In genomic region chr17:17655829-17656176, GRCm38 (mm10) we compare ENCODE assay signal across 25 mouse cellular contexts. TPM values are rescaled to one million over a fixed set of nuclear protein-coding genes. Genes with fewer than 3 reads are reported as not detected.
DNase-seq lines count a peak whose midpoint lies in the region; ATAC-seq lines count a peak whose summit lies in the region.
"Had no signal": no experiment of that assay in that cellular context is flagged by ENCODE, and none has a peak within 500 bp of the region (broad histone marks: within the 10 kb centered on the region; RNA-seq: fewer than 3 reads in every experiment).

No protein-coding gene starts in this region.

- H3K4me1 ChIP-seq in heart, embryonic 13.5 days: peaks cover 9% of the 10 kb centered on the region; the same call in 1 of the 2 replicates
- peaks cover 13% of the 10 kb centered on the region; the same call in 1 of the 2 replicates for H3K4me1 ChIP-seq in midbrain, embryonic 12.5 days
- H3K4me1 ChIP-seq in midbrain, embryonic 11.5 days (ENCODE audit: control insufficient read depth, insufficient read depth, low read length): peaks cover 4% of the 10 kb centered on the region
- H3K4me1 ChIP-seq: embryonic facial prominence, embryonic 13.5 days; embryonic facial prominence, embryonic 15.5 days had no signal

- H3K27me3 ChIP-seq in heart, embryonic 13.5 days (replicated peaks): no peaks in the 10 kb centered on the region
- no peaks in the 10 kb centered on the region for H3K27me3 ChIP-seq in midbrain, embryonic 12.5 days
- no peaks in the 10 kb centered on the region for H3K27me3 ChIP-seq in midbrain, embryonic 11.5 days (ENCODE audit: control insufficient read depth, insufficient read depth, low read length)
- H3K27me3 ChIP-seq: embryonic facial prominence, embryonic 13.5 days; embryonic facial prominence, embryonic 15.5 days had no signal

- no peak for ATAC-seq in heart, embryonic 13.5 days (ENCODE audit: extremely low read depth, insufficient number of reproducible peaks, low FRiP score, low TSS enrichment)
- ATAC-seq in midbrain, embryonic 12.5 days (ENCODE audit: low FRiP score, low read depth): peak; percentile 68
- no peak for ATAC-seq in midbrain, embryonic 11.5 days (ENCODE audit: low FRiP score)
- ATAC-seq: forebrain, embryonic 14.5 days had no signal

- DNase-seq in heart, postnatal 4 days: no peak
- no peak for DNase-seq in midbrain, embryonic 11.5 days (ENCODE audit: low spot score, missing footprints)
- DNase-seq: adrenal gland, adult 2 months; adrenal gland, postnatal 10 days; adrenal gland, postnatal 25 days; cerebellum, adult 11 months; cerebellum, adult 18-20 months; cerebellum, adult 8-10 months; cerebellum, adult 9-11 months; cerebellum, postnatal 14 days; cerebellum, postnatal 36 days; embryo, embryonic 11 days had no signal

- H3K4me3 ChIP-seq in heart, embryonic 13.5 days: no peak overlapping the region
- H3K4me3 ChIP-seq in midbrain, embryonic 12.5 days: no peak overlapping the region
- no peak overlapping the region for H3K4me3 ChIP-seq in midbrain, embryonic 11.5 days (ENCODE audit: low read depth, low read length)
- H3K4me3 ChIP-seq: embryonic facial prominence, embryonic 13.5 days; embryonic facial prominence, embryonic 15.5 days; erythroblast, embryonic 14.5 days had no signal

- H3K27ac ChIP-seq in heart, embryonic 13.5 days (replicated peaks): no peak overlapping the region
- H3K27ac ChIP-seq in midbrain, embryonic 12.5 days (replicated peaks): no peak overlapping the region
- no peak overlapping the region for H3K27ac ChIP-seq in midbrain, embryonic 11.5 days (ENCODE audit: low read depth, low read length)
- H3K27ac ChIP-seq: embryonic facial prominence, embryonic 13.5 days; embryonic facial prominence, embryonic 15.5 days had no signal

- 32% methylated on average over 2 of the region's 2 CpGs for WGBS in heart, embryonic 13.5 days
- WGBS in midbrain, embryonic 12.5 days: 20% methylated on average over 2 of the region's 2 CpGs
- WGBS in midbrain, embryonic 11.5 days: 29% methylated on average over 2 of the region's 2 CpGs

- no peaks in the 10 kb centered on the region for H3K9me3 ChIP-seq in heart, embryonic 13.5 days
- H3K9me3 ChIP-seq in midbrain, embryonic 12.5 days: no peaks in the 10 kb centered on the region
- no peaks in the 10 kb centered on the region for H3K9me3 ChIP-seq in midbrain, embryonic 11.5 days (ENCODE audit: control insufficient read depth, low read length)
- H3K9me3 ChIP-seq: embryonic facial prominence, embryonic 13.5 days; embryonic facial prominence, embryonic 15.5 days had no signal

- peak overlapping the region; percentile 63; the same call in 1 of the 2 replicates for H3K4me2 ChIP-seq in heart, embryonic 13.5 days
- no peak overlapping the region for H3K4me2 ChIP-seq in midbrain, embryonic 12.5 days (replicated peaks)
- no peak overlapping the region for H3K4me2 ChIP-seq in midbrain, embryonic 11.5 days
- H3K4me2 ChIP-seq: embryonic facial prominence, embryonic 13.5 days; embryonic facial prominence, embryonic 15.5 days had no signal

- no peaks in the 10 kb centered on the region for H3K36me3 ChIP-seq in heart, embryonic 13.5 days
- no peaks in the 10 kb centered on the region for H3K36me3 ChIP-seq in midbrain, embryonic 12.5 days
- H3K36me3 ChIP-seq in midbrain, embryonic 11.5 days (ENCODE audit: control insufficient read depth, insufficient read depth, low read length): no peaks in the 10 kb centered on the region
- H3K36me3 ChIP-seq: embryonic facial prominence, embryonic 13.5 days; embryonic facial prominence, embryonic 15.5 days; forebrain, embryonic 10.5 days had no signal

- no peak overlapping the region for H3K9ac ChIP-seq in heart, embryonic 13.5 days
- no peak overlapping the region for H3K9ac ChIP-seq in midbrain, embryonic 12.5 days (replicated peaks)
- no peak overlapping the region for H3K9ac ChIP-seq in midbrain, embryonic 11.5 days (ENCODE audit: low read length)
- H3K9ac ChIP-seq: embryonic facial prominence, embryonic 13.5 days; embryonic facial prominence, embryonic 15.5 days had no signal

RNA-seq across cellular contexts. Expression of gene Lnpep, which starts 31.0 kb away (rescaled TPM):
- polyA plus RNA-seq in heart, embryonic 13.5 days (2015; fragmentation: Nextera tagmentation; extraction: Ambion mirVana): 8.7 and 9.6 TPM in 2 replicates
- total RNA-seq in heart, postnatal 4 days (2021): 100 to 1,000 TPM; 134 to 135 TPM
- 10.0 and 10.7 TPM in 2 replicates for polyA plus RNA-seq in midbrain, embryonic 12.5 days (2016; fragmentation: Nextera tagmentation; extraction: Ambion mirVana)
- polyA plus RNA-seq in midbrain, embryonic 11.5 days (2014; fragmentation: Nextera tagmentation; extraction: Ambion mirVana): 5.9 and 6.3 TPM in 2 replicates

RNA-seq across cellular contexts. Expression of gene Vmn2r90, which starts 47.7 kb away (rescaled TPM):
- not detected in 2 replicates for polyA plus RNA-seq in heart, embryonic 13.5 days (2015; fragmentation: Nextera tagmentation; extraction: Ambion mirVana)
- total RNA-seq in heart, postnatal 4 days (2021): not detected
- polyA plus RNA-seq in midbrain, embryonic 12.5 days (2016; fragmentation: Nextera tagmentation; extraction: Ambion mirVana): not detected in 2 replicates
- not detected in 2 replicates for polyA plus RNA-seq in midbrain, embryonic 11.5 days (2014; fragmentation: Nextera tagmentation; extraction: Ambion mirVana)
- total RNA-seq: adrenal gland, adult 2 months; adrenal gland, postnatal 10 days; adrenal gland, postnatal 25 days; adrenal gland, postnatal 4 days; common myeloid progenitor, adult 5-6 weeks; MEL had no signal
- polyA plus RNA-seq: adrenal gland, adult 2 months; brain, embryonic 14.5 days; C2C12; embryonic facial prominence, embryonic 11.5 days; embryonic facial prominence, embryonic 13.5 days; embryonic facial prominence, embryonic 15.5 days; erythroblast, embryonic 14.5 days; forebrain, embryonic 10.5 days; forebrain, embryonic 14.5 days had no signal
